Comparison of ENCODE assay signal across 17 mouse cellular contexts in genomic region chr19:27563592-27563991, GRCm38 (mm10).
A peak's percentile ranks its signal among the peaks of the same experiment; 100 is the strongest.
DNase-seq lines count a peak whose midpoint lies in the region; ATAC-seq and TF ChIP-seq lines count a peak whose summit lies in the region.
"Had no signal": no experiment of that assay in that cellular context is flagged by ENCODE, and none has a peak within 500 bp of the region (broad histone marks: within the 10 kb centered on the region; RNA-seq: fewer than 3 reads in every experiment).

No protein-coding gene starts in this region.

- DNase-seq in frontal cortex, postnatal 10 days (ENCODE audit: low spot score in 2 of 2), result no peak
- DNase-seq in midbrain, embryonic 11.5 days (ENCODE audit: low spot score, missing footprints), result peak; percentile 78
- peak; percentile 22 for DNase-seq in Muller cell, postnatal 12 days (ENCODE audit: inconsistent ontology term)
- no peak for DNase-seq in kidney, adult 2 months
- DNase-seq: adrenal gland, adult 8-10 months; cerebellum, adult 11-12 months; cerebellum, adult 2 months; cerebellum, adult 9-10 months; cerebellum, postnatal 25 days; forebrain, postnatal 0 days had no signal

- TF ChIP-seq CTCF in kidney, adult 2 months (conservative IDR thresholded peaks at IDR 0.05; ENCODE audit: insufficient read depth, insufficient read length, low read depth, low read length), result no peak

- TF ChIP-seq POLR2A in kidney, adult 2 months (IDR thresholded peaks at IDR 0.05; ENCODE audit: low read depth, low read length), result no peak

- no peaks in the 10 kb centered on the region for H3K9me3 ChIP-seq in midbrain, embryonic 11.5 days (ENCODE audit: control insufficient read depth, low read length)
- no peaks in the 10 kb centered on the region for H3K9me3 ChIP-seq in midbrain, embryonic 15.5 days
- H3K9me3 ChIP-seq: embryonic facial prominence, embryonic 13.5 days; forebrain, embryonic 13.5 days; forebrain, embryonic 15.5 days had no signal

- no peak overlapping the region for H3K9ac ChIP-seq in midbrain, embryonic 11.5 days (ENCODE audit: low read length)
- no peak overlapping the region for H3K9ac ChIP-seq in midbrain, embryonic 15.5 days
- H3K9ac ChIP-seq: embryonic facial prominence, embryonic 13.5 days; forebrain, embryonic 13.5 days; forebrain, embryonic 15.5 days; forebrain, postnatal 0 days had no signal

- H3K27ac ChIP-seq in midbrain, embryonic 11.5 days (ENCODE audit: low read depth, low read length), result no peak overlapping the region
- no peak overlapping the region for H3K27ac ChIP-seq in midbrain, embryonic 15.5 days
- H3K27ac ChIP-seq in kidney, adult 2 months (ENCODE audit: insufficient read depth, low read depth, low read length), result no peak overlapping the region
- H3K27ac ChIP-seq: embryonic facial prominence, embryonic 13.5 days; forebrain, embryonic 13.5 days; forebrain, embryonic 15.5 days had no signal

- no peaks in the 10 kb centered on the region for H3K4me1 ChIP-seq in midbrain, embryonic 11.5 days (ENCODE audit: control insufficient read depth, insufficient read depth, low read length)
- H3K4me1 ChIP-seq in midbrain, embryonic 15.5 days, result no peaks in the 10 kb centered on the region; the same call in 1 of the 2 replicates
- no peaks in the 10 kb centered on the region for H3K4me1 ChIP-seq in kidney, adult 2 months (ENCODE audit: control insufficient read depth, insufficient read depth, low read length)
- H3K4me1 ChIP-seq: forebrain, embryonic 13.5 days; forebrain, embryonic 15.5 days had no signal

- no peaks in the 10 kb centered on the region for H3K36me3 ChIP-seq in midbrain, embryonic 11.5 days (ENCODE audit: control insufficient read depth, insufficient read depth, low read length)
- H3K36me3 ChIP-seq in midbrain, embryonic 15.5 days (replicated peaks), result no peaks in the 10 kb centered on the region
- H3K36me3 ChIP-seq in kidney, adult 2 months (ENCODE audit: control insufficient read depth, insufficient read depth, low read length), result no peaks in the 10 kb centered on the region
- H3K36me3 ChIP-seq: embryonic facial prominence, embryonic 13.5 days; forebrain, embryonic 15.5 days had no signal

- no peaks in the 10 kb centered on the region for H3K27me3 ChIP-seq in midbrain, embryonic 11.5 days (ENCODE audit: control insufficient read depth, insufficient read depth, low read length)
- H3K27me3 ChIP-seq in midbrain, embryonic 15.5 days (replicated peaks), result no peaks in the 10 kb centered on the region
- H3K27me3 ChIP-seq in kidney, adult 2 months (replicated peaks; ENCODE audit: control insufficient read depth, insufficient read depth, low read length), result no peaks in the 10 kb centered on the region
- H3K27me3 ChIP-seq: embryonic facial prominence, embryonic 13.5 days; forebrain, embryonic 13.5 days; forebrain, embryonic 15.5 days had no signal

- ATAC-seq in frontal cortex, adult (ENCODE audit: low TSS enrichment), result peak; percentile 60
- ATAC-seq in midbrain, embryonic 11.5 days (ENCODE audit: low FRiP score), result no peak
- ATAC-seq in midbrain, embryonic 15.5 days (replicated peaks), result no peak
- ATAC-seq: activated CD4-positive, CD25-positive, alpha-beta regulatory T cell, adult 4 months; forebrain, embryonic 13.5 days; forebrain, embryonic 15.5 days; Patski had no signal

- H3K4me3 ChIP-seq in midbrain, embryonic 11.5 days (ENCODE audit: low read depth, low read length), result no peak overlapping the region
- no peak overlapping the region for H3K4me3 ChIP-seq in midbrain, embryonic 15.5 days
- no peak overlapping the region for H3K4me3 ChIP-seq in kidney, adult 2 months (ENCODE audit: insufficient read depth, low read depth, low read length)
- H3K4me3 ChIP-seq: embryonic facial prominence, embryonic 13.5 days; forebrain, embryonic 13.5 days; forebrain, embryonic 15.5 days had no signal

- no peak overlapping the region for H3K4me2 ChIP-seq in midbrain, embryonic 11.5 days
- no peak overlapping the region for H3K4me2 ChIP-seq in midbrain, embryonic 15.5 days
- H3K4me2 ChIP-seq: embryonic facial prominence, embryonic 13.5 days; forebrain, embryonic 13.5 days; forebrain, embryonic 15.5 days had no signal

- WGBS in midbrain, embryonic 11.5 days, result 54% methylated on average over 9 of the region's 9 CpGs
- 46% methylated on average over 9 of the region's 9 CpGs for WGBS in midbrain, embryonic 15.5 days
- WGBS in kidney, adult 2 months, result 71% methylated on average over 9 of the region's 9 CpGs

Comparison
In these comparisons a context has a peak if more than half of its experiments do, and no peak if none do; other contexts are left out.
1. DNase-seq: peak in midbrain, embryonic 11.5 days (single experiment) and Muller cell, postnatal 12 days (single experiment); none in frontal cortex, postnatal 10 days (0 of 2) and kidney, adult 2 months (single experiment).